Comparison of ENCODE assay signal across 10 mouse cellular contexts in the genomic region with DNA sequence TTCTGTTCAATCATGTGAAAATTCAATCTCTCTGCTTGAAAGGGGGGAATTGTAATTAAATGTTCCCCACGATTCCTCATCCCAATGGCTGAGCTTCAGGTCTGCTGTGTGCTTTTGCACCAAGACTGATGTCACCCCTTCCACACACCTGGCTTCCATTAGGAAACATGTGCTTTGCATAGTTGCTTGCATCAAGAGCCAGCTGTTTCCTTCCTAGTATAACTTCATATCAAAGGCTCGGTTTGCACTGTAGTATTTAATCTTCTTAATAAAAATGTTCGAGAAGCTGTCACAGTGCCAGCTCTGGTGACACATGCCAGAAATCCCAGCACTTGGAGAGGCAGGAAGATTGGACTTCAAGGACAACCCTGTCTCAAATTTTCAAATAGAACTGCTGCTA.
DNase-seq lines count a peak whose midpoint lies in the region; ATAC-seq lines count a peak whose summit lies in the region.
"Had no signal": no experiment of that assay in that cellular context is flagged by ENCODE, and none has a peak within 500 bp of the region (broad histone marks: within the 10 kb centered on the region; RNA-seq: fewer than 3 reads in every experiment).

No protein-coding gene starts in this region.

- ATAC-seq in embryonic facial prominence, embryonic 14.5 days (ENCODE audit: low read depth): peak; percentile 92
- peak; percentile 80 for ATAC-seq in limb, embryonic 15.5 days (ENCODE audit: insufficient number of reproducible peaks, low FRiP score, low TSS enrichment, low read depth)
- ATAC-seq in megakaryocyte-erythroid progenitor cell, adult 5-6 weeks (replicated peaks; ENCODE audit: low FRiP score, low TSS enrichment, poor library complexity, severe bottlenecking): no peak

- no peaks in the 10 kb centered on the region for H3K9me3 ChIP-seq in embryonic facial prominence, embryonic 14.5 days (ENCODE audit: control insufficient read depth, low read length)
- H3K9me3 ChIP-seq in limb, embryonic 15.5 days: no peaks in the 10 kb centered on the region

- no peaks in the 10 kb centered on the region for H3K36me3 ChIP-seq in embryonic facial prominence, embryonic 14.5 days (ENCODE audit: control insufficient read depth, insufficient read depth, low read length)
- no peaks in the 10 kb centered on the region for H3K36me3 ChIP-seq in limb, embryonic 15.5 days

- no peak overlapping the region for H3K9ac ChIP-seq in embryonic facial prominence, embryonic 14.5 days (ENCODE audit: low read depth, low read length)
- no peak overlapping the region for H3K9ac ChIP-seq in limb, embryonic 15.5 days

- peak; percentile 28 for DNase-seq in cerebellum, adult 9-10 months
- DNase-seq in cerebellum, adult 8-10 months: no peak
- peak; percentile 37 for DNase-seq in Muller cell, postnatal 12 days (ENCODE audit: inconsistent ontology term)
- peak; percentile 93 for DNase-seq in embryonic facial prominence, embryonic 14.5 days (ENCODE audit: low spot score)
- DNase-seq in frontal cortex, adult 2 months (ENCODE audit: extremely low spot score in 1 of 2, low spot score in 1 of 2): no peak
- DNase-seq in natural killer cell, adult 2 months (ENCODE audit: low spot score in 2 of 2): no peak

- H3K27ac ChIP-seq in embryonic facial prominence, embryonic 14.5 days (replicated peaks; ENCODE audit: low read depth, low read length): no peak overlapping the region
- H3K27ac ChIP-seq in limb, embryonic 15.5 days: no peak overlapping the region; the same call in 1 of the 2 replicates
- H3K27ac ChIP-seq: stomach, postnatal 0 days had no signal

- H3K27me3 ChIP-seq in embryonic facial prominence, embryonic 14.5 days (replicated peaks; ENCODE audit: control insufficient read depth, insufficient read depth, low read length): no peaks in the 10 kb centered on the region
- no peaks in the 10 kb centered on the region for H3K27me3 ChIP-seq in limb, embryonic 15.5 days
- H3K27me3 ChIP-seq: megakaryocyte, embryonic 14.5 days had no signal

- 12% methylated on average over 3 of the region's 3 CpGs for WGBS in embryonic facial prominence, embryonic 14.5 days
- 13% methylated on average over 3 of the region's 3 CpGs for WGBS in limb, embryonic 15.5 days

- H3K4me1 ChIP-seq in embryonic facial prominence, embryonic 14.5 days (ENCODE audit: control insufficient read depth, insufficient read depth, low read length): peaks cover 4% of the 10 kb centered on the region; the same call in 1 of the 2 replicates
- peaks cover 12% of the 10 kb centered on the region for H3K4me1 ChIP-seq in limb, embryonic 15.5 days
- H3K4me1 ChIP-seq: megakaryocyte, embryonic 14.5 days had no signal

- H3K4me3 ChIP-seq in embryonic facial prominence, embryonic 14.5 days (ENCODE audit: low read depth, low read length): no peak overlapping the region
- no peak overlapping the region for H3K4me3 ChIP-seq in limb, embryonic 15.5 days
- H3K4me3 ChIP-seq: megakaryocyte, embryonic 14.5 days had no signal

- peak overlapping the region; percentile 27 for H3K4me2 ChIP-seq in embryonic facial prominence, embryonic 14.5 days (ENCODE audit: low read depth, low read length)
- 0 out of 2 replicates have a peak overlapping the region, but pooled peaks have one; percentile 5 for H3K4me2 ChIP-seq in limb, embryonic 15.5 days

Comparison
In these comparisons a context has a peak if more than half of its experiments do, and no peak if none do; other contexts are left out.
1. DNase-seq: peak in cerebellum, adult 9-10 months (single experiment), Muller cell, postnatal 12 days (single experiment) and embryonic facial prominence, embryonic 14.5 days (single experiment); none in cerebellum, adult 8-10 months (single experiment), frontal cortex, adult 2 months (0 of 2) and natural killer cell, adult 2 months (0 of 2).